Mouse (Mus musculus) MEL (cell line): ENCODE results near the gene Rdh16f1.

ENCODE experiments used
- CTCF ChIP-seq, 3 experiments: IDR thresholded peaks in 2 of 3; conservative IDR thresholded peaks in 1 of 3; 2 replicates each; pipeline ENCODE4 v1.5.1; 2011 to 2012; ENCODE audit warnings: low read length in 3 of 3, low read depth in 2 of 3, mild to moderate bottlenecking in 2 of 3, improper control_type of control experiment in 1 of 3, inconsistent platforms in 1 of 3, mixed read lengths in 1 of 3, moderate library complexity in 1 of 3; ENCODE audit not compliant: control insufficient read depth in 1 of 3, insufficient read depth in 1 of 3, poor library complexity in 1 of 3, severe bottlenecking in 1 of 3
- EP300 ChIP-seq, 2 experiments: IDR thresholded peaks; 2 replicates each; pipeline ENCODE4 v1.6.1; 2011; ENCODE audit warnings: improper control_type of control experiment in 2 of 2, low read length in 2 of 2, low read depth in 1 of 2, mild to moderate bottlenecking in 1 of 2
- HCFC1 ChIP-seq: IDR thresholded peaks from 2 replicates; pipeline ENCODE4 v1.6.1; 2012; ENCODE audit warnings: low read depth, mild to moderate bottlenecking, inconsistent platforms, low read length, improper control_type of control experiment, moderate library complexity
- MAFK ChIP-seq: IDR thresholded peaks from 2 replicates; pipeline ENCODE4 v1.6.1; 2011; ENCODE audit warnings: low read depth, mild to moderate bottlenecking, low read length, improper control_type of control experiment, borderline replicate concordance
- POLR2A ChIP-seq, 2 experiments: IDR thresholded peaks; 2 replicates each; pipeline ENCODE4 v1.6.1; 2011 to 2012; ENCODE audit warnings: low read length in 2 of 2, mild to moderate bottlenecking in 2 of 2, control low read depth in 1 of 2, improper control_type of control experiment in 1 of 2, low read depth in 1 of 2, moderate library complexity in 1 of 2; ENCODE audit not compliant: control insufficient read depth in 1 of 2, insufficient read depth in 1 of 2, poor library complexity in 1 of 2
- POLR2AphosphoS2 ChIP-seq: IDR thresholded peaks from 2 replicates; pipeline ENCODE4 v1.6.1; 2011; ENCODE audit warnings: low read length, improper control_type of control experiment
- SMC3 ChIP-seq: IDR thresholded peaks from 2 replicates; pipeline ENCODE4 v1.6.1; 2011; ENCODE audit warnings: low read depth, low read length, improper control_type of control experiment
- TAL1 ChIP-seq: IDR thresholded peaks from 2 replicates; pipeline ENCODE4 v1.6.1; 2012; ENCODE audit warnings: mild to moderate bottlenecking, inconsistent platforms, low read length, moderate library complexity, mixed read lengths
- UBTF ChIP-seq: IDR thresholded peaks from 2 replicates; pipeline ENCODE4 v1.6.1; 2012; ENCODE audit warnings: low read depth, mild to moderate bottlenecking, inconsistent platforms, low read length, improper control_type of control experiment, moderate library complexity, borderline replicate concordance; ENCODE audit not compliant: insufficient read depth
- ZNF384 ChIP-seq: IDR thresholded peaks from 2 replicates; pipeline ENCODE4 v1.6.1; 2012; ENCODE audit warnings: low read depth, mild to moderate bottlenecking, inconsistent platforms, low read length, improper control_type of control experiment

DNA sequence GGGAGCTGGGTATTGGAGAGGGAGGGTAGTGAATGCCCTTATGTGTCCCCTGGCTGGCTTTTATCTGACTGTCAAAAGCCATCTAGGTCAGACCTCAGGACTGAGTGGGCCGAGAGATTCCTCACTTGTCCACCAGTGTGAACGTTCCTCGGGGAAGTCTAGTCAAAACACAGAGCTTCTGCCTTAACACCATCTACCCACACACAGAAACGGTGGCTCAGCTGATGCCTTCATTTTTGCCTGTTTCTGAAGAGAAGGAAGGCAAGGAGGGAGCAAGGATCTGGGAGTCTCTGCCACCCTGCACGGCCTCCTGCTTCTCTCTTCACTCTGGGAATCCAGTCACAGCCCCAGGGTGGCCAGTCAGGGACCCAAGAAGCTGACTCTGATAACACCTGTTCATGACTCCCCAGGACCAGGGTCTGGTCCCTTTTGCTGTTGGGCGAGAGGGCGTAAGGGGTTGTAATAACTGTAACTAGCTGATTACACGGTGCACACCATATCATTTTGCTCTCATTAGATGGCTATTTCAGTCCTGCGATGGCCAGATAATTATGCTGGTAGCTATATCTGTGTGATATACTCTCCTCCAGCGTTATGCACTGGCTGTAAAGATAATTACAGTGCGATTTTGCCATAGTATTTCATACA is 29.2 kb upstream of the Rdh16f1 start:
- TF ChIP-seq CTCF (IDR thresholded peaks at IDR 0.05 in 2 of 3, conservative IDR thresholded peaks at IDR 0.05 in 1 of 3; ENCODE audit: control insufficient read depth in 1 of 3, insufficient read depth in 1 of 3, low read depth in 2 of 3, low read length in 3 of 3, poor library complexity in 1 of 3, severe bottlenecking in 1 of 3): no peak
- TF ChIP-seq EP300 (IDR thresholded peaks at IDR 0.05; ENCODE audit: low read depth in 1 of 2, low read length in 2 of 2): peak; percentile 64 to 84
- TF ChIP-seq HCFC1: no peak
- no peak for TF ChIP-seq UBTF
- no peak for TF ChIP-seq SMC3
- no peak for TF ChIP-seq POLR2A (IDR thresholded peaks at IDR 0.05; ENCODE audit: control insufficient read depth in 1 of 2, insufficient read depth in 1 of 2, low read depth in 1 of 2, low read length in 2 of 2, poor library complexity in 1 of 2)
- TF ChIP-seq TAL1: 0 out of 2 replicates have a peak, but pooled peaks have one; percentile 3
- TF ChIP-seq POLR2AphosphoS2: no peak
- TF ChIP-seq ZNF384: no peak
- TF ChIP-seq MAFK: no peak
